Mouse (Mus musculus): ENCODE data around the gene Ntn1.

- no peak for TF ChIP-seq TCF12 (IDR thresholded peaks at IDR 0.05; ENCODE audit: insufficient read depth, poor library complexity, severe bottlenecking)
- no peak for TF ChIP-seq POLR2A (IDR thresholded peaks at IDR 0.05; ENCODE audit: insufficient read length, low read depth)
- TF ChIP-seq E2F4 (IDR thresholded peaks at IDR 0.05; ENCODE audit: insufficient read depth): no peak
- TF ChIP-seq POLR2AphosphoS2 (IDR thresholded peaks at IDR 0.05; ENCODE audit: insufficient read length, low read depth): no peak
- TF ChIP-seq TCF3 (IDR thresholded peaks at IDR 0.05; ENCODE audit: insufficient read length, low read depth): no peak
- TF ChIP-seq SRF (IDR thresholded peaks at IDR 0.05; ENCODE audit: control insufficient read depth, insufficient read length, low read depth): no peak
- no peak for TF ChIP-seq MYOD1 (IDR thresholded peaks at IDR 0.05; ENCODE audit: control insufficient read depth in 1 of 3, insufficient read length in 2 of 3, low read depth in 2 of 3)
These were observed 188.6 kb downstream of the Ntn1 start for GRCm38 (mm10) chr11:68211924-68212578.

Measured in myocyte (in vitro differentiated cells).